Mouse (Mus musculus) ES-E14 (cell line): Measurements from ENCODE around the gene Ptpn22. TPM values are rescaled to one million over a fixed set of nuclear protein-coding genes. Genes with fewer than 3 reads are reported as not detected.

Experiments used
- DNase-seq: peaks from one replicate; pipeline ENCODE4 v3.0.0-alpha.2; 2013; ENCODE audit warnings: low read depth, low spot score
- H3K27ac ChIP-seq: 2 replicates; pipeline ENCODE4 v1.5.1; 2012; ENCODE audit warnings: low read depth, mild to moderate bottlenecking, low read length, moderate library complexity, mixed read lengths; ENCODE audit not compliant: poor library complexity, insufficient read depth, severe bottlenecking
- H3K36me3 ChIP-seq: 2 replicates; pipeline ENCODE4 v1.6.1; 2012; ENCODE audit warnings: mild to moderate bottlenecking, low read length, moderate library complexity, mixed read lengths; ENCODE audit not compliant: control insufficient read depth, poor library complexity, insufficient read depth, severe bottlenecking
- H3K4me1 ChIP-seq, 2 experiments: fragments of 150-350 bp in 1 of 2; sonication (generic) in 1 of 2; 2 replicates each; pipeline ENCODE4 v1.6.1; 2012; ENCODE audit warnings: low read length in 2 of 2, mild to moderate bottlenecking in 1 of 2, mixed read lengths in 1 of 2; ENCODE audit not compliant: control insufficient read depth in 2 of 2, insufficient read depth in 2 of 2, poor library complexity in 1 of 2
- H3K4me3 ChIP-seq, 2 experiments: fragments of 150-350 bp in 1 of 2; sonication (generic) in 1 of 2; 2 replicates each; pipeline ENCODE4 v1.5.1; 2012; ENCODE audit warnings: low read length in 2 of 2, low read depth in 1 of 2, mild to moderate bottlenecking in 1 of 2, mixed read lengths in 1 of 2; ENCODE audit not compliant: insufficient read depth in 1 of 2, poor library complexity in 1 of 2, severe bottlenecking in 1 of 2
- H3K9ac ChIP-seq: 2 replicates; pipeline ENCODE4 v1.6.1; 2012; ENCODE audit warnings: low read depth, mild to moderate bottlenecking, low read length, mixed read lengths; ENCODE audit not compliant: poor library complexity, insufficient read depth, severe bottlenecking
- H3K9me3 ChIP-seq: fragments of 150-350 bp; sonication (generic); 2 replicates; pipeline ENCODE4 v1.6.1; 2012; ENCODE audit warnings: low read depth, mild to moderate bottlenecking, low read length; ENCODE audit not compliant: control insufficient read depth, insufficient read depth
- CHD2 ChIP-seq: IDR thresholded peaks from 2 replicates; pipeline ENCODE4 v1.6.1; 2014; ENCODE audit warnings: mild to moderate bottlenecking, low read depth, low read length, inconsistent platforms
- HCFC1 ChIP-seq: IDR thresholded peaks from 2 replicates; pipeline ENCODE4 v1.6.1; 2012; ENCODE audit warnings: low read length, inconsistent platforms, borderline replicate concordance; ENCODE audit not compliant: insufficient read depth
- MAFK ChIP-seq: IDR thresholded peaks from 2 replicates; pipeline ENCODE4 v1.6.1; 2014; ENCODE audit warnings: mild to moderate bottlenecking, low read depth, low read length, inconsistent platforms; ENCODE audit not compliant: insufficient read depth
- ZC3H11A ChIP-seq: IDR thresholded peaks from 2 replicates; pipeline ENCODE4 v1.6.1; 2012; ENCODE audit warnings: low read depth, mild to moderate bottlenecking, inconsistent platforms, low read length, borderline replicate concordance
- ZNF384 ChIP-seq: IDR thresholded peaks from 2 replicates; pipeline ENCODE4 v1.6.1; 2012; ENCODE audit warnings: low read depth, low read length, inconsistent platforms
- in situ Hi-C, 2 experiments: fragments of 600-800 bp; cut with MboI; formaldehyde crosslinking; loops; one replicate each; pipeline ENCODE4 v1.15.1; 2025; ENCODE audit warnings: low sequenced_read_pairs in 2 of 2, inconsistent platforms in 1 of 2; ENCODE audit not compliant: unreplicated experiment in 2 of 2
- total RNA-seq: library from RNA; depleted of rRNA; stranded (reverse); fragments of 300-350 nt; gene quantifications from 2 replicates; pipeline ENCODE4 v1.2.3, GENCODE M21; 2012

The Ptpn22 gene
- total RNA-seq, 1 experiment, result 0.22 TPM

GRCm38 (mm10) chr3:103874329-103874728 is 14.7 kb downstream of the Ptpn22 start:
- in situ Hi-C loops, result no loop called here
- no peak for DNase-seq
- Histone ChIP-seq H3K4me1 (no peaks in the 10 kb centered on the region), H3K4me3 (no peak overlapping the region), H3K9ac (no peak overlapping the region), H3K27ac (no peak overlapping the region), H3K9me3 (no peaks in the 10 kb centered on the region), H3K36me3 (no peaks in the 10 kb centered on the region)
- TF ChIP-seq ZNF384, result no peak

DNA sequence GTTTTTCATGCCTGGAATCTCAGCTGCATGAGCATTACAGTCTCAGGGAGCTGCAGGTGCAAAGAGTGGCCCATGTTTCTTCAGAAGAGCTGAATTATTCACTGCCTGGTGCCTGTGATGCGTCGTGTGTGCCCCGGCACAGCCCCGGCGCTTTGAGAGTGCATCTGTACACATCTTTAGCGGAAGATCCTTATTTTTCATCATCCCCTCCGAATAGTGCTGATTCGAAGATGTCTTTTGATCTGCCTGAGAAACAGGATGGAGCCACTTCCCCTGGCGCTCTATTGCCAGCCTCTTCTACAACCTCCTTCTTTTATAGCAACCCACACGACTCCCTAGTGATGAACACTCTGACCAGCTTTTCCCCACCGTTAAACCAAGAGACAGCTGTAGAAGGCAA is 26.4 kb downstream of the Ptpn22 start:
- Histone ChIP-seq H3K27ac (no peak overlapping the region), H3K36me3 (no peaks in the 10 kb centered on the region)
- TF ChIP-seq ZC3H11A (no peak), HCFC1 (no peak), MAFK (no peak), ZNF384 (no peak)

DNA sequence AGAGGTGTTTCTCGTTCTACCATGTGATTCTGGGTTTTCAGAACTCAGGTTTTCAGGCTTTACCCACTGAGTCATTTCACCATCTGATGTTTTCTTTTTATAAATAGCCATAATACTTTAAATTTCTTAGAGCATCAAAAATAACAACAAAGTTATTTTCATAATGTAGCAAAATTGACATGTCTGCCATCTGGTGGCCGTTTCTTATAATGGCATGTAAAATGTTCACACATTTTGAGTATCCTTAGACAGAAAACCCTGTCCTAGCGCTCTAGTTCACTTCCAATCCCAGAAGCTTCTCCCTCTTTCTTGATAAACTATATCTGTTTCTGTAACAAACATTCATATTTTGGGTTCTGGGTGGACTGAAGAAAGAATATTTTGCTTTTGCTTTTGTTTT is 28.0 kb downstream of the Ptpn22 start:
- H3K36me3 ChIP-seq, result no peaks in the 10 kb centered on the region
- in situ Hi-C loops, result no loop called here
- no peak overlapping the region for H3K27ac ChIP-seq
- no peaks in the 10 kb centered on the region for H3K9me3 ChIP-seq
- 0 out of 2 replicates have a peak, but pooled peaks have one; percentile 25 for TF ChIP-seq ZC3H11A
- no peak for TF ChIP-seq MAFK
- no peak overlapping the region for H3K9ac ChIP-seq
- DNase-seq, result peak; percentile 28
- H3K4me3 ChIP-seq, result no peak overlapping the region
- no peaks in the 10 kb centered on the region for H3K4me1 ChIP-seq

More for the DNA sequence above, 26.4 kb downstream of the Ptpn22 start:
- no peak for DNase-seq
- in situ Hi-C loops, result no loop called here
- Histone ChIP-seq H3K9ac (no peak overlapping the region), H3K4me1 (no peaks in the 10 kb centered on the region), H3K9me3 (no peaks in the 10 kb centered on the region), H3K4me3 (no peak overlapping the region)

- in situ Hi-C loops, result no loop called here
- no peak for TF ChIP-seq ZNF384
- TF ChIP-seq ZC3H11A, result no peak
- TF ChIP-seq CHD2, result no peak
- TF ChIP-seq HCFC1, result no peak
- no peak for TF ChIP-seq MAFK
- no peak for DNase-seq
- Histone ChIP-seq H3K9ac (no peak overlapping the region), H3K27ac (no peak overlapping the region), H3K36me3 (no peaks in the 10 kb centered on the region), H3K9me3 (no peaks in the 10 kb centered on the region), H3K4me3 (no peak overlapping the region), H3K4me1 (no peaks in the 10 kb centered on the region)
Observed at GRCm38 (mm10) chr3:103893374-103893773, 33.8 kb downstream of the Ptpn22 start.

GRCm38 (mm10) chr3:103904705-103905104 is 45.1 kb downstream of the Ptpn22 start:
- DNase-seq, result no peak
- H3K4me1 ChIP-seq, result no peaks in the 10 kb centered on the region
- TF ChIP-seq CHD2 (no peak), ZC3H11A (0 out of 2 replicates have a peak, but pooled peaks have one; percentile 25)
- no peaks in the 10 kb centered on the region for H3K9me3 ChIP-seq
- in situ Hi-C loops, result no loop called here
- H3K36me3 ChIP-seq, result no peaks in the 10 kb centered on the region
- H3K4me3 ChIP-seq, result no peak overlapping the region
- H3K27ac ChIP-seq, result no peak overlapping the region
- H3K9ac ChIP-seq, result no peak overlapping the region
